Mouse (Mus musculus) MEL (cell line): ENCODE data around the gene Msrb1. TPM values are rescaled to one million over a fixed set of nuclear protein-coding genes. Genes with fewer than 3 reads are reported as not detected.

Source experiments
- DNase-seq: peaks from one replicate; pipeline ENCODE4 v3.0.0; 2011; ENCODE audit warnings: low read depth, low spot score
- H3K27ac ChIP-seq: 2 replicates; pipeline ENCODE4 v1.5.1; 2012; ENCODE audit warnings: low read depth, mild to moderate bottlenecking, control low read depth, low read length, moderate library complexity; ENCODE audit not compliant: control insufficient read depth
- H3K27me3 ChIP-seq, 2 experiments: fragments of 150-350 bp in 1 of 2; sonication (generic) in 1 of 2; 2 replicates each; pipeline ENCODE4 v1.6.1; 2012; ENCODE audit warnings: low read length in 2 of 2, mild to moderate bottlenecking in 2 of 2, improper control_type of control experiment in 1 of 2, moderate library complexity in 1 of 2; ENCODE audit not compliant: insufficient read depth in 2 of 2, control insufficient read depth in 1 of 2
- H3K36me3 ChIP-seq, 2 experiments: 2 replicates each; pipeline ENCODE4 v1.6.1; 2012 to 2014; ENCODE audit warnings: low read length in 2 of 2, improper control_type of control experiment in 1 of 2, inconsistent platforms in 1 of 2, mild to moderate bottlenecking in 1 of 2; ENCODE audit not compliant: insufficient read depth in 2 of 2, control insufficient read depth in 1 of 2
- H3K4me1 ChIP-seq, 2 experiments: fragments of 150-350 bp in 1 of 2; sonication (generic) in 1 of 2; 2 replicates each; pipeline ENCODE4 v1.6.1; 2012; ENCODE audit warnings: low read length in 2 of 2, improper control_type of control experiment in 1 of 2, mild to moderate bottlenecking in 1 of 2; ENCODE audit not compliant: insufficient read depth in 2 of 2, control insufficient read depth in 1 of 2
- H3K4me3 ChIP-seq, 2 experiments: fragments of 150-350 bp in 1 of 2; sonication (generic) in 1 of 2; 2 replicates each; pipeline ENCODE4 v1.5.1; 2012; ENCODE audit warnings: low read depth in 2 of 2, low read length in 2 of 2, mild to moderate bottlenecking in 2 of 2, moderate library complexity in 2 of 2, control low read depth in 1 of 2, improper control_type of control experiment in 1 of 2; ENCODE audit not compliant: control insufficient read depth in 1 of 2, insufficient read depth in 1 of 2
- H3K79me2 ChIP-seq: 2 replicates; pipeline ENCODE4 v1.6.1; 2012; ENCODE audit warnings: mild to moderate bottlenecking, low read length, moderate library complexity; ENCODE audit not compliant: control insufficient read depth, poor library complexity, insufficient read depth
- H3K9ac ChIP-seq: 2 replicates; pipeline ENCODE4 v1.6.1; 2012; ENCODE audit warnings: low read depth, mild to moderate bottlenecking, control low read depth, low read length, moderate library complexity; ENCODE audit not compliant: control insufficient read depth, poor library complexity, severe bottlenecking
- H3K9me3 ChIP-seq: fragments of 150-350 bp; sonication (generic); replicated peaks from 2 replicates; pipeline ENCODE4 v1.6.1; 2012; ENCODE audit warnings: mild to moderate bottlenecking, low read length, improper control_type of control experiment, moderate library complexity; ENCODE audit not compliant: insufficient read depth
- BHLHE40 ChIP-seq: IDR thresholded peaks from 2 replicates; pipeline ENCODE4 v1.6.1; 2012; ENCODE audit warnings: low read depth, mild to moderate bottlenecking, inconsistent platforms, low read length, improper control_type of control experiment, borderline replicate concordance
- CHD1 ChIP-seq: IDR thresholded peaks from 2 replicates; pipeline ENCODE4 v1.6.1; 2012; ENCODE audit warnings: low read depth, mild to moderate bottlenecking, inconsistent platforms, low read length, improper control_type of control experiment
- CHD2 ChIP-seq: IDR thresholded peaks from 2 replicates; pipeline ENCODE4 v1.6.1; 2011; ENCODE audit warnings: low read length, improper control_type of control experiment
- E2F4 ChIP-seq: IDR thresholded peaks from 2 replicates; pipeline ENCODE4 v1.6.1; 2011; ENCODE audit warnings: low read depth, low read length, improper control_type of control experiment, borderline replicate concordance
- ELF1 ChIP-seq: IDR thresholded peaks from 2 replicates; pipeline ENCODE4 v1.6.1; 2014; ENCODE audit warnings: low read depth, mild to moderate bottlenecking, inconsistent platforms, low read length, improper control_type of control experiment, moderate library complexity
- ETS1 ChIP-seq: IDR thresholded peaks from 2 replicates; pipeline ENCODE4 v1.6.1; 2012; ENCODE audit warnings: low read depth, mild to moderate bottlenecking, inconsistent platforms, low read length, improper control_type of control experiment, moderate library complexity
- GABPA ChIP-seq: IDR thresholded peaks from 2 replicates; pipeline ENCODE4 v1.6.1; 2012; ENCODE audit warnings: low read depth, mild to moderate bottlenecking, inconsistent platforms, low read length, improper control_type of control experiment, moderate library complexity
- GATA1 ChIP-seq: IDR thresholded peaks from 2 replicates; pipeline ENCODE4 v1.6.1; 2011; ENCODE audit warnings: low read depth, low read length, improper control_type of control experiment
- HCFC1 ChIP-seq: IDR thresholded peaks from 2 replicates; pipeline ENCODE4 v1.6.1; 2012; ENCODE audit warnings: low read depth, mild to moderate bottlenecking, inconsistent platforms, low read length, improper control_type of control experiment, moderate library complexity
- JUND ChIP-seq: IDR thresholded peaks from 2 replicates; pipeline ENCODE4 v1.6.1; 2011; ENCODE audit warnings: low read depth, mild to moderate bottlenecking, improper control_type of control experiment, low read length
- KAT2A ChIP-seq: conservative IDR thresholded peaks from 2 replicates; pipeline ENCODE4 v1.6.1; 2012; ENCODE audit warnings: low read depth, low read length, improper control_type of control experiment, inconsistent platforms
- MAFK ChIP-seq: IDR thresholded peaks from 2 replicates; pipeline ENCODE4 v1.6.1; 2011; ENCODE audit warnings: low read depth, mild to moderate bottlenecking, low read length, improper control_type of control experiment, borderline replicate concordance
- MAX ChIP-seq: IDR thresholded peaks from 2 replicates; pipeline ENCODE4 v1.6.1; 2011; ENCODE audit warnings: low read length, improper control_type of control experiment
- MAZ ChIP-seq: IDR thresholded peaks from 2 replicates; pipeline ENCODE4 v1.6.1; 2012; ENCODE audit warnings: low read depth, mild to moderate bottlenecking, inconsistent platforms, low read length, improper control_type of control experiment
- MEF2A ChIP-seq: IDR thresholded peaks from 2 replicates; pipeline ENCODE4 v1.6.1; 2014; ENCODE audit warnings: low read depth, mild to moderate bottlenecking, inconsistent platforms, low read length, improper control_type of control experiment; ENCODE audit not compliant: poor library complexity, insufficient replicate concordance, severe bottlenecking; ENCODE audit errors: extremely low read depth
- MXI1 ChIP-seq: IDR thresholded peaks from 2 replicates; pipeline ENCODE4 v1.6.1; 2011; ENCODE audit warnings: mild to moderate bottlenecking, low read depth, low read length, improper control_type of control experiment
- MYB ChIP-seq: IDR thresholded peaks from 2 replicates; pipeline ENCODE4 v1.6.1; 2011; ENCODE audit warnings: mild to moderate bottlenecking, low read depth, low read length, improper control_type of control experiment
- MYC ChIP-seq: IDR thresholded peaks from 2 replicates; pipeline ENCODE4 v1.6.1; 2011; ENCODE audit warnings: low read depth, mild to moderate bottlenecking, low read length, improper control_type of control experiment, moderate library complexity
- NRF1 ChIP-seq: IDR thresholded peaks from 2 replicates; pipeline ENCODE4 v1.6.1; 2014; ENCODE audit warnings: low read depth, mild to moderate bottlenecking, inconsistent platforms, low read length, improper control_type of control experiment, moderate library complexity; ENCODE audit not compliant: poor library complexity, insufficient read depth, severe bottlenecking
- POLR2A ChIP-seq, 2 experiments: IDR thresholded peaks; 2 replicates each; pipeline ENCODE4 v1.6.1; 2011 to 2012; ENCODE audit warnings: low read length in 2 of 2, mild to moderate bottlenecking in 2 of 2, control low read depth in 1 of 2, improper control_type of control experiment in 1 of 2, low read depth in 1 of 2, moderate library complexity in 1 of 2; ENCODE audit not compliant: control insufficient read depth in 1 of 2, insufficient read depth in 1 of 2, poor library complexity in 1 of 2
- POLR2AphosphoS2 ChIP-seq: IDR thresholded peaks from 2 replicates; pipeline ENCODE4 v1.6.1; 2011; ENCODE audit warnings: low read length, improper control_type of control experiment
- POLR2AphosphoS5 ChIP-seq: IDR thresholded peaks from 2 replicates; pipeline ENCODE4 v1.6.1; 2012; ENCODE audit warnings: low read depth, borderline replicate concordance, mild to moderate bottlenecking, inconsistent platforms, low read length, moderate library complexity, mixed read lengths
- RAD21 ChIP-seq: IDR thresholded peaks from 2 replicates; pipeline ENCODE4 v1.6.1; 2011; ENCODE audit warnings: mild to moderate bottlenecking, low read depth, low read length, improper control_type of control experiment
- RCOR1 ChIP-seq: IDR thresholded peaks from 2 replicates; pipeline ENCODE4 v1.6.1; 2012; ENCODE audit warnings: low read depth, mild to moderate bottlenecking, inconsistent platforms, low read length, improper control_type of control experiment
- SIN3A ChIP-seq: IDR thresholded peaks from 2 replicates; pipeline ENCODE4 v1.6.1; 2012; ENCODE audit warnings: low read length, improper control_type of control experiment, inconsistent platforms
- SMC3 ChIP-seq: IDR thresholded peaks from 2 replicates; pipeline ENCODE4 v1.6.1; 2011; ENCODE audit warnings: low read depth, low read length, improper control_type of control experiment
- TAL1 ChIP-seq: IDR thresholded peaks from 2 replicates; pipeline ENCODE4 v1.6.1; 2012; ENCODE audit warnings: mild to moderate bottlenecking, inconsistent platforms, low read length, moderate library complexity, mixed read lengths
- TBP ChIP-seq: IDR thresholded peaks from 2 replicates; pipeline ENCODE4 v1.8.0; 2011; ENCODE audit warnings: low read depth, low read length, improper control_type of control experiment
- TCF12 ChIP-seq: IDR thresholded peaks from 2 replicates; pipeline ENCODE4 v1.6.1; 2014; ENCODE audit warnings: low read depth, mild to moderate bottlenecking, inconsistent platforms, low read length, improper control_type of control experiment, moderate library complexity
- UBTF ChIP-seq: IDR thresholded peaks from 2 replicates; pipeline ENCODE4 v1.6.1; 2012; ENCODE audit warnings: low read depth, mild to moderate bottlenecking, inconsistent platforms, low read length, improper control_type of control experiment, moderate library complexity, borderline replicate concordance; ENCODE audit not compliant: insufficient read depth
- USF1 ChIP-seq: IDR thresholded peaks from 2 replicates; pipeline ENCODE4 v1.6.1; 2014; ENCODE audit warnings: low read depth, mild to moderate bottlenecking, inconsistent platforms, low read length, improper control_type of control experiment, moderate library complexity
- USF2 ChIP-seq, 2 experiments: IDR thresholded peaks; 2 replicates each; pipeline ENCODE4 v1.6.1; 2011 to 2012; ENCODE audit warnings: improper control_type of control experiment in 2 of 2, low read length in 2 of 2, borderline replicate concordance in 1 of 2, inconsistent platforms in 1 of 2, low read depth in 1 of 2, mild to moderate bottlenecking in 1 of 2; ENCODE audit not compliant: insufficient read depth in 1 of 2
- ZC3H11A ChIP-seq: IDR thresholded peaks from 2 replicates; pipeline ENCODE4 v1.6.1; 2012; ENCODE audit warnings: low read depth, mild to moderate bottlenecking, inconsistent platforms, low read length, improper control_type of control experiment
- ZKSCAN1 ChIP-seq: IDR thresholded peaks from 2 replicates; pipeline ENCODE4 v1.6.1; 2012; ENCODE audit warnings: low read depth, mild to moderate bottlenecking, inconsistent platforms, low read length, improper control_type of control experiment, moderate library complexity
- ZMIZ1 ChIP-seq: IDR thresholded peaks from 2 replicates; pipeline ENCODE4 v1.6.1; 2012; ENCODE audit warnings: low read depth, mild to moderate bottlenecking, inconsistent platforms, low read length, improper control_type of control experiment, moderate library complexity
- ZNF384 ChIP-seq: IDR thresholded peaks from 2 replicates; pipeline ENCODE4 v1.6.1; 2012; ENCODE audit warnings: low read depth, mild to moderate bottlenecking, inconsistent platforms, low read length, improper control_type of control experiment
- polyA plus RNA-seq, 2 experiments: library from polyadenylated mRNA; stranded (reverse) in 1 of 2; unstranded in 1 of 2; fragments of >175 nt in 1 of 2; fragments of >200 nt in 1 of 2; gene quantifications; 2 replicates each; pipeline versions ENCODE4 v1.2.1 to v1.2.4; 2012; ENCODE audit warnings: low replicate concordance in 2 of 2, low read depth in 1 of 2; ENCODE audit not compliant: insufficient read length in 2 of 2, insufficient read depth in 1 of 2, missing spikeins in 1 of 2
- total RNA-seq: library from RNA; depleted of rRNA; stranded (reverse); fragments of 300-350 nt; gene quantifications from 2 replicates; pipeline ENCODE4 v1.2.3, GENCODE M21; 2012

The Msrb1 gene
- total and polyA plus RNA-seq, 3 experiments, result 31.9 to 58.6 TPM; not detected in 1

DNA sequence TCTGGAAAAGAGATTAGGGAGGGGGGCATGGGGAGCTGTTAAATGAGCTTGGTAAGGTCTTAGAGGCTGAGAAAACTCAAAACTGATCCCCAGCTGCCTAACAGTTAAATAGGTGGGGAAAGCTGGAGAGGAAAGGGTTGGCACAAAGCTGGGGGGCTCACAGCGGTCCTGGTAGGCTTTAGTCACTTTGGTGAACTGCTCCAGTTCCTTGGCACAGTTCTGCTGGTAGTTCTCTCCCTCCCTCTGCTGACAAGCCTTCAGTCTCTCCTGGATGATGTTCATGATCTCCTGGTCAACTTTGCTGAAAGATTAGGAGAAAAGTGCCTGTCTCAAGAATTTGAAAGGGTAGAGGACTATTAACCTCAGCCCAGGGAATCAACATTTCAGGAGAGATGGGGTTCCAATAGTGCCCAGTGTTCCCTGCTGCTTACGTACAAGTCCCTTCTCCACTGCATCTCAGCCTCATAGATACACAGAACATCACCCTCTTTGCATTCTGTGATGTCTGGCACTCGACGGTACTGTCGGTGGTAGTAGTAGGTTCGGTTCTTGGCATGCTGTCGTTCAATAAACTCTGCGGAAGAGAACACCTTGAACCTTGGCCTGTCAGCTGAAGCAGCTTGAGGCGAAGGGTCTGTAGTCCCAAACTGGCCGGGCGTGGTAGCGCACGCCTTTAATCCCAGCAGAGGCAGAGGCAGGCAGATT is 14.1 kb upstream of the Msrb1 start:
- peaks cover 0 to 14% of the 10 kb centered on the region in 2 experiments; a peak in 3 of 4 replicates for H3K4me1 ChIP-seq
- peaks cover 5 to 15% of the 10 kb centered on the region in 2 experiments; a peak in 3 of 4 replicates for H3K36me3 ChIP-seq
- H3K27me3 ChIP-seq, result no peaks in the 10 kb centered on the region
- peak overlapping the region; percentile 69 to 70 for H3K4me3 ChIP-seq
- peaks cover 51% of the 10 kb centered on the region for H3K79me2 ChIP-seq
- DNase-seq, result peak; percentile 76
- H3K27ac ChIP-seq, result peak overlapping the region; percentile 65
- peak overlapping the region; percentile 79 for H3K9ac ChIP-seq
- H3K9me3 ChIP-seq, result no peaks in the 10 kb centered on the region
- peak; percentile 83; the same call in 1 of the 2 replicates for TF ChIP-seq POLR2AphosphoS5
- TF ChIP-seq MEF2A, result no peak
- TF ChIP-seq SIN3A, result no peak
- TF ChIP-seq MAZ, result no peak
- TF ChIP-seq ZNF384, result no peak
- no peak for TF ChIP-seq MXI1
- TF ChIP-seq GABPA, result no peak
- no peak for TF ChIP-seq ZC3H11A
- no peak; the same call in 1 of the 2 replicates for TF ChIP-seq CHD2
- no peak for TF ChIP-seq HCFC1
- peak; percentile 5; the same call in 1 of the 2 replicates for TF ChIP-seq MAX
- TF ChIP-seq MYB, result peak; percentile 48; the same call in 1 of the 2 replicates
- TF ChIP-seq RAD21, result no peak
- TF ChIP-seq E2F4, result no peak
- TF ChIP-seq POLR2AphosphoS2, result peak; percentile 94
- TF ChIP-seq ZKSCAN1, result no peak
- no peak for TF ChIP-seq NRF1
- TF ChIP-seq CHD1, result no peak
- TF ChIP-seq ETS1, result no peak
- no peak for TF ChIP-seq ELF1
- TF ChIP-seq UBTF, result no peak
- peak; percentile 24 to 79; a peak in 3 of 4 replicates for TF ChIP-seq POLR2A (IDR thresholded peaks at IDR 0.05; ENCODE audit: control insufficient read depth in 1 of 2, insufficient read depth in 1 of 2, low read depth in 1 of 2, low read length in 2 of 2, poor library complexity in 1 of 2)
- TF ChIP-seq USF1, result no peak
- TF ChIP-seq KAT2A, result no peak
- no peak for TF ChIP-seq MAFK
- TF ChIP-seq GATA1, result no peak
- no peak for TF ChIP-seq RCOR1
- peak; percentile 79 for TF ChIP-seq ZMIZ1
- TF ChIP-seq JUND, result no peak
- no peak for TF ChIP-seq TCF12
- no peak for TF ChIP-seq TAL1
- peak; percentile 1; the same call in 1 of the 2 replicates for TF ChIP-seq SMC3
- no peak for TF ChIP-seq USF2 (IDR thresholded peaks at IDR 0.05; ENCODE audit: borderline replicate concordance in 1 of 2, insufficient read depth in 1 of 2, low read depth in 1 of 2, low read length in 2 of 2)
- no peak for TF ChIP-seq BHLHE40
- TF ChIP-seq MYC, result no peak
- 0 out of 2 replicates have a peak, but pooled peaks have one; percentile 28 for TF ChIP-seq TBP
